Mouse (Mus musculus) gastrocnemius, adult 2 months (tissue): Measurements from ENCODE around the gene Gstm1. TPM values are rescaled to one million over a fixed set of nuclear protein-coding genes. Genes with fewer than 3 reads are reported as not detected.
"Not testable (repeated sequence)": the region's sequence is repeated elsewhere in the genome, so short reads cannot be mapped to it uniquely, and the experiment has no call there.

ENCODE experiments used
- DNase-seq: peaks from one replicate; pipeline ENCODE4 v3.0.0; 2022
- H3K27ac ChIP-seq: fragments of 200-600 bp; 2 replicates; pipeline ENCODE4 v1.8.1; 2022; ENCODE audit warnings: mild to moderate bottlenecking
- H3K4me3 ChIP-seq: fragments of 200-600 bp; 2 replicates; pipeline ENCODE4 v1.8.1; 2022; ENCODE audit warnings: mild to moderate bottlenecking, moderate library complexity
- CTCF ChIP-seq: fragments of 200-600 bp; IDR thresholded peaks from 2 replicates; pipeline ENCODE4 v1.8.1; 2022; ENCODE audit warnings: antibody characterized with exemption, mild to moderate bottlenecking, moderate library complexity
- intact Hi-C: fragments of 180-260 bp; cut with DNase I; formaldehyde crosslinking; loops from one replicate; pipeline ENCODE4 v1.15.1; 2025
- total RNA-seq, 2 experiments: library from RNA; stranded (reverse); gene quantifications; 2 replicates each; pipeline ENCODE4 v1.2.3; 2021

Gene Gstm1
- total RNA-seq, 2 experiments from 2014 or later, result 208 to 217 TPM

DNA sequence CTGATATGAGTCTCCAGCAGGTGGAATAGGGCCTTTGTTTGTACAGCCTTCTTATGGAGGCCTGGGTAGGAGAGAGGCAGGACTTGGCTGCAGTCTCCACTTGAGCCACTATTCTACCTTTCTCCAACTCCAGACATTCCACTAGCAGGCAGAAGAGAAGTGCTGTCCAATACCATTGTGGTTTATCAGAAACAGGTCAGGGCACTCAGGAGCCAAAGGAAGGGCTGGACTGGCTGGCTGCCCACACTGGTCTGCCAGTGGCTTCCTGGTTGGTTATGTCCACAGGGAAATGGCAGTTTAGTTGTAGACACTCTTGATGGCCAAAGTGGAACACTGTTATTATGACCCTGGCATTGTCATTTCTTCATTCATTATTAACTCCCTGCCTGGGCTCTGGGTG, 14.3 kb upstream of the Gstm1 start:
- TF ChIP-seq CTCF, result no peak
- intact Hi-C loops, result no loop called here
- no peak for DNase-seq
- no peak overlapping the region for H3K27ac ChIP-seq
- H3K4me3 ChIP-seq, result no peak overlapping the region

DNA sequence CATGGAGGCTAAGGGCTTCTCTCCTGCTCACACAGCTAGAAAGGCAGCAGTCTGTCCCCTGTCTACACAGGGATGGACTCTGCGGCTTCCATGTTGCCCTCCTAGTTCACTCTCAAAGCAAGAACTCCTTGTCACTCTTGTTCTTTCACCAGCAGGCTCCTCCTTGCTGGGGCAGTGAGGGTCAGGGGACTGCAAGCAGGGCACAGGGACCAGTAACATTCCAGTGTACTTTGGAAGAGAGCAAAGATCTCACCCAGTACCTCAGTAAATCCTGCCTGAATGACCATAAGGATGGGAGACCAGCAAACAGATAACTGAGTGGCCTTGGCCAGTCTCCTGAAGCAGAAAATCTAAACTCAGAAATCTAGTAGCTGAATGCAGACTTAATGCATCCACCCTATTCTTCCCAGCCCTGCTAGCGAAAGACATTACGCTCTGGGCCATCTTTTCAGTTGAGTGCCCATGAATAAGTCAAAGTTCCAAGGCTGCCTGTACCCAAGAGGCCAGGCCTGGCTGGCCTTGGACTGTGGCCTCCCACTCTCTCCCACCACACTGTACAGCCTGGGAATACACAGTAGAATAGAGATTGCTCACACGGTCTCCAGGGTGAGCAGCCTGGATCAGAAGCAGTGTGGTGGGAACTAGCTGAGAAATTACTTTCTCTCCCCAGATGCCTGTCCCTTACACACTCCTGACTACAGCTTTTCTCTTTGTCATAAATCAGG, 11.0 kb upstream of the Gstm1 start:
- intact Hi-C loops, result no loop called here
- DNase-seq, result no peak
- TF ChIP-seq CTCF, result no peak
- Histone ChIP-seq H3K4me3 (no peak overlapping the region), H3K27ac (no peak overlapping the region)

DNA sequence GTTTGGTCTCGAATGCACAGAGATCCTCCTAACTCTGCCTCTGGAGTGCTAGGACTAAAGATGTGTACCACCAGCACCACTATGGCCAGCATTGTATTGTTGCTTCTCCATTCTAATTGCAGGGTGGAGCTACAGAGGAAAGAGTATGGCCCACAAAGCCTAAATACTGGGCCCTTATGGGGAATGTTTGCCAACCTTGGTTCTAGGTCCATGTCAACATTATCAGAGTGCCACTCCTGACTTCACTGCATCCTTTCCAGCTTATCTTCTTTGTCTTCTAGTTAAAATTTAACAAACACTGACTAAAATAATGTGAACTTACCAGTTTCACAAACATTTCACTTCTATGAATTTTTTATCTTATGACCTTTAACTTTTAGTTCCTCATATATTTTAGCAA, 8.8 kb upstream of the Gstm1 start:
- intact Hi-C loops, result no loop called here
- H3K4me3 ChIP-seq, result no peak overlapping the region
- DNase-seq, result no peak
- TF ChIP-seq CTCF, result no peak
- no peak overlapping the region for H3K27ac ChIP-seq

DNA sequence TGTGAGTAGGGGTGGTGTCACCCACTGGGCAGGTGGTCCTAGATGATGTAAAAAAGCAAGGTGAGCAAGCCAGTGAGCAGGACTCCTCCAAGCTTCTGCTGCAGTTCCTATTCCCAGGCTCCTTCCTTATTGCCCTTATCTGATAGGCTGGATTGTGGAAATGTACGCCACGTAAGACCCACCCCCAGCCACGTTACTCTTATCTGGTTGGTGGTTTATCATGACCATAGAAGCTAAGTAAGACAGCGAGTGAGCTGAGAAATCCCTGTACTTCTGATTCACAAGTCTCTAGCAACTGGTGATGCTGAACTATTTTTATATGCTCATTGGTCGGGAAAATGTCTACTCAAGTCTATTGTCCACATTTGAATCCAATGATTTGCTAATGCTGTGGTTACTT, 8.3 kb upstream of the Gstm1 start:
- intact Hi-C loops, result no loop called here
- H3K4me3 ChIP-seq, result no peak overlapping the region
- H3K27ac ChIP-seq, result no peak overlapping the region
- no peak for DNase-seq
- TF ChIP-seq CTCF, result no peak

DNA sequence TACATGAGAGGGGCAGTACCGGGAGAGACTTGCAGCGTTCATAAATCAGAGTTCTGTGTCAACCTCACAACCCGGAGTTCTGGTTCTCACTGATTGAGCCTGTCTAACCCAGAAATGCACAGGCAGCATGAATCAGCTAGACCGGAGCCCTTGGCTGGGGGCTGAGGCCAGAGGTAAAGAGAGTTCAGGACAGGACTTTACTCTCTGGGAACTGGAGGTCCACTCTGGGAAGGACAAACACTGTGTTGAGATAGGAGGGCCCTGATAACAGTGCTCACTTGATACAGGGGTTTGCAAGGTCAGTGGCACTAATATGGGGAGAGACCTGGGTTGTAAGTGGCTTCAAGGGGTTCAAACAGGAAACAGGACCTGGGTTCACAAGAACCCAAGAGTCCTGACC, 7.5 kb upstream of the Gstm1 start:
- Histone ChIP-seq H3K27ac (no peak overlapping the region), H3K4me3 (no peak overlapping the region)
- intact Hi-C loops, result no loop called here
- TF ChIP-seq CTCF, result no peak
- no peak for DNase-seq

DNA sequence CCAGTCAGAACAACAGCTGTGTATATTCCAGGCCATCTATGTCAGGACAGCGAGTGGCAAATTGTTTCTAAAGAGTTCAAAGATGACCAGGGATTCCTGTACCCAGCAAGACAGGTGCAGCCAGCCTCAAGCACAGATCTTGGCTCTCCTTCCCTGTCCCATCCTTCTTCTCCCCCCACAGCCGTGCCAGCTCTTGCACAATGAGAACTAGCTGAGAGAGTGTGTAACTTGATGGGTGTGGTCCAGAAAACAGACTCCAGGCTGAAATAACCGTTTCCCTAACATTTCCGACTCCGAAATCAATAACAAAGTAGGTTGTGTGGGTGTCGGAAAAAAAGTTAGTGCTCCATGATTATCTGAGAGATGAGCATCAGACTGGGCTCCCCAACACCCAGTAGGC, 4.9 kb upstream of the Gstm1 start:
- intact Hi-C loops, result loop anchor here (2.0 kb wide), 1 partner anchor 22 kb away; the partner anchor contains the start of gene Gstm4
- DNase-seq, result peak; percentile 79
- peak overlapping the region; percentile 48; the same call in 1 of the 2 replicates for H3K27ac ChIP-seq
- no peak overlapping the region for H3K4me3 ChIP-seq
- no peak for TF ChIP-seq CTCF

DNA sequence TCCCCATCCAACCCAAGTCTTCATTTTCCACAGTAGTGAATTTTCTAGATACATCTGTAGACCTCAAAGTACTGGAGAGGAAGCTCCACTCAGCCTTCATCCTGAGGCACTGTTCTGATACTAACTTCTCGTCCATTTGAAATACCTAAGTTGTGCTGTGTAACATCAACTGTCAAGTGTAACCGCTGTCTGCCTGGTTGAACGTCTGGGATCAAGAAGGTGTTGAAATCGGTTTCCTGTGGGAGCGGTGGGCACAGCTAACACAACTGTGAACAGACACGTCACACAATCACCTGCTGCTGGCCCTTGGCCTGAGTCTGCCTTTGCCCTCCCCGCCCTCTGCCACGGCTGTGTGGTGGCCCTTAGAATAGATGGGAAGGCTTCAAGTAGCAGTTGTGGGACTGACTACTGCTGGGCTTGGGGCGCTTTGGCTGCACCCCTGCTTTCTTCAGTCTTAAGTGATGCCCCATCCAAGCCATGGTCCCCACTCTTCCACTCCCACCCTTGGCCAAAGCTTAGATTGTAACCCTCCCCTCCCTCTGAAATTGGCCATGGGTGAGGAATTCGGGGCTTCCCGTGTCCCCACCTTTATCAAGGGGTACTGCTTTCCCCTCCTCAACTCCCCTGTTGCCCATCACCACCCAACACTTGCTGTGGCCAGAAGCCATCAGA, 2.7 kb upstream of the Gstm1 start:
- intact Hi-C loops, H3K27ac ChIP-seq, H3K4me3 ChIP-seq, DNase-seq: not testable (repeated sequence)

DNA sequence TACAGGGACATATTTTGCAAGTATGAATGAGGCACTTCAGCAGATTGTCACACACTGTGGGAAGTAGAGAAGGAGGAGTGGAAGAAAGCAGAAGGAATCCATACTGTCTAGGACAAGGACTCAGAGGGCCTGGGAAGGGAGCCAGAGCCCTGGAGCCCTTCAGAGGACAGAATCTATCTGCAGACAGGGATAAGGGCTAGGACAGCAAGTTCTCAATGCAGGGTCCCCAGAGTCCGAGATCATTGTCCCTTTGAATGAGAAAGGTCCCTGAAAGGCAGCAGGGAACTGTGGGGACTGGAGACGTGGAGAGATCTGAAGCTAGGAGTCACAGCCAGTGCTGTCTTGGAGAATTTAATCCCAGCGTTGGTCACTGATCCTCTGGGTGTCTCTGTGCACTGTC, 1.5 kb upstream of the Gstm1 start:
- not testable (repeated sequence) for DNase-seq, H3K4me3 ChIP-seq
- intact Hi-C loops, result loop anchor here (2.0 to 5.0 kb wide), 2 partner anchors 42 to 82 kb away; no protein-coding TSS in a partner anchor
- H3K27ac ChIP-seq, result peak overlapping the region; percentile 98; the same call in 1 of the 2 replicates

DNA sequence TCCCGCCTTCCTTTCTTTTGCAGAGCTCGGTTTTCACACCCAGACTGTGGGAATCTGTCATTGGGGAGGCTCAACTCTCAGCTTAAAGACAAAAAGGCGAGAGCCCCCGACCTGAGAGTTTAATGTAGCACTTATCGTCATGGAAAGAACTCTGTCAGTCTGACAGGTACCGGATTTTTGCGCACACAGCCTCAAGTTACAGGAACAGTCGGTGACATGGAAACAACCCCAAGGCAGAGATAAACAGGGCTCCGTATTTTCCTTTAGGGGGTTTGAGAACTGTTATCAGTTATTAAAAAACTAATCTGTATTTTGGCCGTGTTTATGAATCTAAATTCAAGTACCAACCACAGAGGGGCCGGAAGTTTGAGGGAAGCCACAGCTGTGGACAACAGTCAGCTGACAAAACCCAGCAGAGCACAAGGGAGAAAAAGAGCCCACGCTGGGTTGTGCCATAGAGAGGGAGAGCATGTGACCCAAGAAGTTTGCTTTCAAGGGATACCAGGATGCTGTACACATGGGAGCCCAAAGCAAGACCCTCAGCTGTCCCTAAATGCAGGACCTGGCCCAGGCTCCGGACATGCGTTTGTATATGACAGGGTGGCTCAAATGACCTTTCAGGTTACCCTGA, 532 bp upstream of the Gstm1 start:
- peak overlapping the region; percentile 82 for H3K4me3 ChIP-seq
- peak overlapping the region; percentile 98 for H3K27ac ChIP-seq
- no peak for TF ChIP-seq CTCF
- intact Hi-C loops, result loop anchor here (1.0 to 5.0 kb wide), 3 partner anchors 42 to 81 kb away; no protein-coding TSS in a partner anchor
- peak; percentile 34 for DNase-seq

DNA sequence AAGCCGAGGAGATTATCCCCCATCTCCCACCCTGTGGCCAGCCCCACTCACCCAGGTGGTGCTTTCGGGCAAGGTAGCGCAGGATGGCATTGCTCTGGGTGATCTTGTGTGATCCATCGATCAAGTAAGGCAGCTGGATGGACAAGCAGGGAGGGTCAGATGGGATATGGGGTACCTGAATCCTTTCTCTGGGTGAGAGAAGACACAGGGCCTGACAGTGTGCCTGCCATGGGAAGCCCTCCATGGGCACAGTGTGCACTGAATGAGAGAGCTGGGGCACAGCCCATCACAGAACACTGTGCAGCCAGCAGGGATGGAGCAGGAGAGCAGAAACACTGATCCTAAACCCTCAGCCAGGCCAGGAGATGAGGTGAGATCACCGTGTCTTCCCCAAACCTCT, 1.3 kb downstream of the Gstm1 start:
- intact Hi-C loops, result loop anchor here (5.0 kb wide), 1 partner anchor 79 kb away; no protein-coding TSS in a partner anchor
- H3K4me3 ChIP-seq, result peak overlapping the region; percentile 82

DNA sequence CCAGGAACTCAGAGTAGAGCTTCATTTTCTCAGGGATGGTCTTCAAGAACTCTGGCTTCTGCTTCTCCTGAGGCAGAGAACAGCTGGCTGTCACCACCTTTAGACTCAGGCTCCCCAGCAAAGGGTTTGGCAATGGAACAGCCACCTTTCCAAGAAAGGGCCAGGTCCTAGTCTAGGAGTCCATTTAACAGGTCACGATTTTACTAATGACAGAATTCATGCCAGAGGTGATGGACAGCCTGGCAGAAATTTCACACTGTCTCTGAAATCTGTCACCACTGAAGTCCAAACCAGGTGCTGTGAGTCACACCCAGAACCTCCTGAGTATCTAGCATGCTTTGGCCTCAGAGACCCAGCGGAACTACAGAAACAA, 2.8 kb downstream of the Gstm1 start:
- no peak for DNase-seq
- no peak for TF ChIP-seq CTCF
- H3K4me3 ChIP-seq, result peak overlapping the region; percentile 82
- peak overlapping the region; percentile 98 for H3K27ac ChIP-seq
- intact Hi-C loops, result loop anchor here (5.0 kb wide), 1 partner anchor 78 kb away; no protein-coding TSS in a partner anchor

More for the DNA sequence above, 1.3 kb downstream of the Gstm1 start:
- peak overlapping the region; percentile 98 for H3K27ac ChIP-seq
- not testable (repeated sequence) for DNase-seq

DNA sequence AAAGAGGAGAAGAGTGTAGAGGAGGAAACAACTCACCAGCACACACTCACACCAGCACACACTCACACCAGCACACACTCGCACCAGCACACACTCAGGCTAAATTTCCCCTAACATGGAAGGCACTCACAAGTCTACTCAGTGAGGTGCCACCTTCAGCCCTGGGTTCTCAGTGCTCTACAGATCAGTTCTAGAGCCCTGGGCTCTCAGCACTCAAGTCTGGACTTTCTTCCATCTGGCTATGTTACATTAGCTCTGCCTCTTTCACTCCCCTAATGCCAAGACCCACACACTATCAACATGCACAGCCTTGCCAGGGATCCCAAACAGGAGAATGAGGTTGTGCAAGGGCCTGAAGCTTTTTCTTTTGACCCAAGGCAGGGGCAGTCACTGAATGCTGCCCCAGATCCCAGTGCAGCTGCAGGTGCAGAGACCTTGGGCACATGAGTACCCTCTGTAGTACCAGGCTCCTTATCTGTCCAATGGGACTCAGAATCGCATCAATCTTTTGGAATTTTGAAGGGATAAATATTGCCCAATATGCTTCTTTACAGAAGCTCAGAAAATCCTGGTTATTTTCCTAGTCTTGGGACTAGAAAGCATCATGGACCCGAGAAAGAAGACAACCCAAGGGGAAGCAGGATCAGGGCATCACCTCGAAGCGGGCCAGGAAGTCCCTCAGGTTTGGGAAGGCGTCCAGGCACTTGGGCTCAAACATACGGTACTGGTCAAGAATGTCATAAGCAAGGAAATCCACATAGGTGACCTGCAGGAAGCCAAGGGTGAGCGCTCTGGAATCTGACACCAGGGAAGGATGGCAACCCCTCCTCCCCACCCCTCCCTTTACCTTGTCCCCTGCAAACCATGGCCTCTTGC, 3.4 kb downstream of the Gstm1 start:
- H3K4me3 ChIP-seq, result peak overlapping the region; percentile 82
- DNase-seq, result no peak
- intact Hi-C loops, result no loop called here
- TF ChIP-seq CTCF, result no peak
- H3K27ac ChIP-seq, result peak overlapping the region; percentile 98
